Comparison of ENCODE assay signal across 23 mouse cellular contexts in the genomic region with DNA sequence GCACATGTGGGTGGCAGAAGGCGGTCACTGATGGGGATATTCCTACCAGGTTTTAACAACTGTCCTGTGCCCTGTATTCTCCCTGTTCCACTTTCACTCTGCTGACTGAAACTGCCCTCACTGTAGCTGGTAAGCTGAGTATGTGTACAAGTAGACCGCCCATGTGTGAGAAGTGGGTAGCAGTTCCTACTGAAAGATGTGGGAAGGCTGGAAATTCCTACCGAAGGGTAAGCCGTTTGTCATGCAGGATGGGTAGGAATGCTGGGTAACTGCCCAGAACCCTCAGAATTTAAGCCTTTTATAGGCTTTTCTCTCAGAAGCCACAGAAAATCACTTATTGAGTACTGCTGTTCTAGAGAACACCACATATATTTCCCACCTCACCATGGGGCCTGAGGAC.
DNase-seq lines count a peak whose midpoint lies in the region; ATAC-seq lines count a peak whose summit lies in the region.
"Had no signal": no experiment of that assay in that cellular context is flagged by ENCODE, and none has a peak within 500 bp of the region (broad histone marks: within the 10 kb centered on the region; RNA-seq: fewer than 3 reads in every experiment).

No protein-coding gene starts in this region.

- H3K36me3 ChIP-seq in midbrain, embryonic 10.5 days: no peaks in the 10 kb centered on the region
- H3K36me3 ChIP-seq: hindbrain, embryonic 13.5 days; lung, embryonic 15.5 days; midbrain, embryonic 12.5 days; neural tube, embryonic 12.5 days had no signal

- peak; percentile 96 for ATAC-seq in frontal cortex, adult (ENCODE audit: low TSS enrichment)
- ATAC-seq: forebrain, embryonic 14.5 days had no signal

- H3K4me1 ChIP-seq in midbrain, embryonic 10.5 days: peaks cover 17% of the 10 kb centered on the region

- H3K4me3 ChIP-seq in midbrain, embryonic 10.5 days: no peak overlapping the region
- H3K4me3 ChIP-seq: hindbrain, embryonic 13.5 days; lung, embryonic 15.5 days; midbrain, embryonic 12.5 days; myocyte; neural tube, embryonic 12.5 days had no signal

- WGBS in midbrain, embryonic 10.5 days: 94% methylated on average over 4 of the region's 4 CpGs

- H3K27me3 ChIP-seq in midbrain, embryonic 10.5 days (ENCODE audit: low read depth, poor library complexity, severe bottlenecking): no peaks in the 10 kb centered on the region
- H3K27me3 ChIP-seq: hindbrain, embryonic 13.5 days; lung, embryonic 15.5 days; midbrain, embryonic 12.5 days; neural tube, embryonic 12.5 days had no signal

- no peak for DNase-seq in frontal cortex, postnatal 10 days (ENCODE audit: low spot score in 2 of 2)
- DNase-seq in left cerebral cortex, postnatal 14 days (ENCODE audit: low spot score in 2 of 2): peak; percentile 30 to 34
- DNase-seq in left cerebral cortex, adult 11 months (ENCODE audit: low spot score): no peak
- DNase-seq in right cerebral cortex, adult 2 months (ENCODE audit: low spot score in 2 of 2): peak; percentile 21 to 40
- no peak for DNase-seq in right cerebral cortex, postnatal 10 days (ENCODE audit: low spot score in 2 of 2)
- DNase-seq in brain, adult 2 months (ENCODE audit: low read depth, low spot score): peak; percentile 60
- no peak for DNase-seq in midbrain, embryonic 10.5 days (ENCODE audit: low spot score)
- DNase-seq: adrenal gland, adult 2 months; adrenal gland, postnatal 36 days; cerebellum, postnatal 14 days; gastrocnemius, postnatal 25 days; heart, adult 18-20 months; heart, postnatal 4 days; kidney, adult 8-10 months; kidney, postnatal 4 days had no signal

- no peak overlapping the region for H3K27ac ChIP-seq in midbrain, embryonic 10.5 days (replicated peaks)
- H3K27ac ChIP-seq: hindbrain, embryonic 13.5 days; kidney, postnatal 0 days; lung, embryonic 15.5 days; midbrain, embryonic 12.5 days; neural tube, embryonic 12.5 days had no signal

- no peaks in the 10 kb centered on the region for H3K9me3 ChIP-seq in midbrain, embryonic 10.5 days (replicated peaks)
- H3K9me3 ChIP-seq: hindbrain, embryonic 13.5 days; lung, embryonic 15.5 days; midbrain, embryonic 12.5 days; neural tube, embryonic 12.5 days had no signal

- intact Hi-C loops in left cerebral cortex, postnatal 14 days (cut with DNase I): no loop called here

Comparison
In these comparisons a context has a peak if more than half of its experiments do, and no peak if none do; other contexts are left out.
1. DNase-seq: peak in left cerebral cortex, postnatal 14 days (2 of 2), right cerebral cortex, adult 2 months (2 of 2) and brain, adult 2 months (single experiment); none in frontal cortex, postnatal 10 days (0 of 2), left cerebral cortex, adult 11 months (single experiment), right cerebral cortex, postnatal 10 days (0 of 2) and midbrain, embryonic 10.5 days (single experiment).